Mouse (Mus musculus) cerebellum, postnatal 36 days (tissue): Measurements from ENCODE around the gene Actg1.
"Not testable (repeated sequence)": the region's sequence is repeated elsewhere in the genome, so short reads cannot be mapped to it uniquely, and the experiment has no call there.

ENCODE experiments used
- DNase-seq, 2 experiments: peaks; one replicate each; pipeline ENCODE4 v3.0.0; 2021 to 2022; ENCODE audit warnings: mixed read lengths in 2 of 2

The Actg1 gene

GRCm38 (mm10) chr11:120360062-120360461 is 11.7 kb upstream of the Actg1 start:
- peak in 1 of 2 experiments; percentile 45 for DNase-seq

GRCm38 (mm10) chr11:120359391-120359790 is 11.0 kb upstream of the Actg1 start:
- peak; percentile 49 to 53 for DNase-seq

- peak in 1 of 2 experiments; percentile 18 for DNase-seq
Observed at GRCm38 (mm10) chr11:120357791-120358401, 9.6 kb upstream of the Actg1 start.

- DNase-seq = peak in 1 of 2 experiments; percentile 1
Observed at GRCm38 (mm10) chr11:120356900-120357299, 8.6 kb upstream of the Actg1 start.

- peak in 1 of 2 experiments; percentile 1 for DNase-seq
Observed at GRCm38 (mm10) chr11:120356319-120356840, 8.0 kb upstream of the Actg1 start.

- DNase-seq = peak in 1 of 2 experiments; percentile 0
Observed at GRCm38 (mm10) chr11:120355277-120356039, 7.1 kb upstream of the Actg1 start.

- peak in 1 of 2 experiments; percentile 1 for DNase-seq
Observed at GRCm38 (mm10) chr11:120354304-120355276, 6.2 kb upstream of the Actg1 start.

- DNase-seq = peak; percentile 57 to 72
Observed at GRCm38 (mm10) chr11:120353500-120354303, 5.4 kb upstream of the Actg1 start.

- DNase-seq = no peak
Observed at GRCm38 (mm10) chr11:120352571-120353290, 4.4 kb upstream of the Actg1 start.

GRCm38 (mm10) chr11:120352093-120352350 is 3.7 kb upstream of the Actg1 start:
- not testable (repeated sequence) for DNase-seq

GRCm38 (mm10) chr11:120351250-120352092 is 3.1 kb upstream of the Actg1 start:
- DNase-seq = no peak

GRCm38 (mm10) chr11:120350711-120351110 is 2.4 kb upstream of the Actg1 start:
- DNase-seq = no peak

- peak; percentile 69 to 77 for DNase-seq
Observed at GRCm38 (mm10) chr11:120349986-120350702, 1.8 kb upstream of the Actg1 start.

GRCm38 (mm10) chr11:120349371-120349985 is 1.1 kb upstream of the Actg1 start:
- peak; percentile 28 to 43 for DNase-seq

- peak in 1 of 2 experiments; percentile 47 for DNase-seq
Observed at GRCm38 (mm10) chr11:120348684-120349370, 485 bp upstream of the Actg1 start.

- DNase-seq = no peak
Observed at GRCm38 (mm10) chr11:120347301-120347700, 1.0 kb downstream of the Actg1 start.

GRCm38 (mm10) chr11:120346383-120347034 is 1.8 kb downstream of the Actg1 start:
- not testable (repeated sequence) for DNase-seq
